Mouse (Mus musculus) olfactory bulb, adult 2 months (tissue): Measurements from ENCODE around the gene Os9. TPM values are rescaled to one million over a fixed set of nuclear protein-coding genes. Genes with fewer than 3 reads are reported as not detected.
"Not testable (repeated sequence)": the region's sequence is repeated elsewhere in the genome, so short reads cannot be mapped to it uniquely, and the experiment has no call there.

Experiments used
- H3K27ac ChIP-seq: fragments of 200-500 bp; 2 replicates; pipeline ENCODE4 v1.5.1; 2012; ENCODE audit warnings: low read depth, low read length; ENCODE audit not compliant: insufficient read depth
- H3K4me1 ChIP-seq: fragments of 200-500 bp; 2 replicates; pipeline ENCODE4 v1.6.1; 2012; ENCODE audit warnings: low read length; ENCODE audit not compliant: control insufficient read depth, insufficient read depth
- H3K4me3 ChIP-seq: fragments of 200-500 bp; 2 replicates; pipeline ENCODE4 v1.5.1; 2012; ENCODE audit warnings: mild to moderate bottlenecking, low read depth, low read length, moderate library complexity; ENCODE audit not compliant: insufficient read depth
- CTCF ChIP-seq: fragments of 200-500 bp; IDR thresholded peaks from 2 replicates; pipeline ENCODE4 v1.5.1; 2012; ENCODE audit warnings: low read depth, mild to moderate bottlenecking, low read length, moderate library complexity; ENCODE audit not compliant: insufficient read depth
- POLR2A ChIP-seq: fragments of 200-500 bp; IDR thresholded peaks from 2 replicates; pipeline ENCODE4 v1.6.1; 2012; ENCODE audit warnings: mild to moderate bottlenecking, low read depth, low read length, moderate library complexity; ENCODE audit not compliant: insufficient read depth
- WGBS: fragments of 180-500 bp; shearing (Covaris S2); methylation state at CpG from one replicate; pipeline ENCODE4 v1.1.7; 2018; 5-methylcytosine and 5-hydroxymethylcytosine counted together
- polyA plus RNA-seq: library from polyadenylated mRNA; stranded (reverse); fragments of >200 nt; gene quantifications from 2 replicates; pipeline ENCODE4 v1.2.4, GENCODE M21; 2012; ENCODE audit warnings: low replicate concordance; ENCODE audit not compliant: missing spikeins, insufficient read depth, insufficient read length

The Os9 gene
- polyA plus RNA-seq, 1 experiment: 124 TPM

DNA sequence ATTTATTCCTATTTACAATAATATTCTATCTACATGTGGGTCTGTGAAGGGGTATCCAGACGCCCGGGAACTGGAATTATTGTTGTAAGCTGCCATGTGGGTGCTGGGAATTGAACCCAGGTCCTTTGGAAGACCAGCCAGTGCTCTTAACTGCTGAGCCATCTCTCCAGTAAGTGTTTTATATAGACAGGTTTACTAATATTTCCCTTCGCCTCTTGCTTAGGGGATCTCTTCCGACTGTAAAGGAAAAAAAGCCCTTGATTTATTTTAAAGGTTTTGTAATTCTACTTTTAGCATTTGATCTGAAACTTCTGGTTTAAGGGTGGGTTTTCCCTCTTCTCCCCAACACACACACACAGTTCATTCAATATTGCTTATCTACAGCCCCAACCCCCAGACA, 43.3 kb upstream of the Os9 start:
- H3K4me1 ChIP-seq: peaks cover 19% of the 10 kb centered on the region
- no peak overlapping the region for H3K4me3 ChIP-seq
- TF ChIP-seq POLR2A: no peak
- no peak for TF ChIP-seq CTCF
- WGBS: 86% methylated on average over 4 of the region's 4 CpGs
- no peak overlapping the region for H3K27ac ChIP-seq

DNA sequence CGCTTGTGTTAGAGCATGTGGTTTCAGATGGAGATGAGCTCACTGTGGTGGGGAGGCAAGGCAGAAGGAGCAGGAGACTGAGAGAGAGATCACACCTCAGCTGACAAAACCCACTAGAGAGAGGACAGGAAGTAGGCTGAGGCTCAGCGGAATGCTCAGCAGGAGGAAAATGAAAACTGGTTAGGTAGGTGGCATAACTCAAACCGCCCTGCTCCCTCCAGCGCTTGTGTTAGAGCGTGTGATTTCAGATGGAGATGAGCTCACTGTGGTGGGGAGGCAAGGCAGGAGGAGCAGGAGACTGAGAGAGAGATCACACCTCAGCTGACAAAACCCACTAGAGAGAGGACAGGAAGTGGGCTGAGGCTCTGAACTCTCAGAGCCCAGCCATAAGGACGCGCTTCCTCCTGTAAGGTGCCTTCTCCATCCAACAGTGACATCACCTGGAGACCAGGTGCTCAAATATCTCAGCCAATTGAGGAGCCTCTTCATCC, 41.9 kb upstream of the Os9 start:
- 50% methylated on average over 7 of the region's 7 CpGs for WGBS
- not testable (repeated sequence) for H3K4me3 ChIP-seq, H3K27ac ChIP-seq
- H3K4me1 ChIP-seq: peaks cover 18% of the 10 kb centered on the region

DNA sequence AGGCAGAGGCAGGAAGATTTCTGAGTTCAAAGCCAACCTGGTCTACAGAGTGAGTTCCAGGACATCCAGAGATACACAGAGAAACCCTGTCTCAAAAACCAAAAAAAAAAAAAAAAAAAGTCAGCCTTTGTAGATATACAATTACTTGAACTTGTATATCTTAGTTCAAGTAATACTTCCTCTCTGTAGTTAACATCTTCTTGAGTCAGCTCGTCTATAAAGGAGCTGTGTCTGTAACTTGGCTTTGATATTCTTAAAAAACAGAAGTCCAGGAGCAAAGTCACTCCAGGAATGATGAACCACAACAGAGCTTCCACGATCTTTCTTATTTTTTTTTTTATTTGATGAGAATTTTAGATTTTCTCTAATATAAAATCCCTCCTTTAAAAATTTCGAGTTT, 39.8 kb upstream of the Os9 start:
- peaks cover 8% of the 10 kb centered on the region for H3K4me1 ChIP-seq
- H3K27ac ChIP-seq: no peak overlapping the region
- 72% methylated on average over 3 of the region's 3 CpGs for WGBS
- TF ChIP-seq CTCF (no peak), POLR2A (no peak)
- H3K4me3 ChIP-seq: no peak overlapping the region

DNA sequence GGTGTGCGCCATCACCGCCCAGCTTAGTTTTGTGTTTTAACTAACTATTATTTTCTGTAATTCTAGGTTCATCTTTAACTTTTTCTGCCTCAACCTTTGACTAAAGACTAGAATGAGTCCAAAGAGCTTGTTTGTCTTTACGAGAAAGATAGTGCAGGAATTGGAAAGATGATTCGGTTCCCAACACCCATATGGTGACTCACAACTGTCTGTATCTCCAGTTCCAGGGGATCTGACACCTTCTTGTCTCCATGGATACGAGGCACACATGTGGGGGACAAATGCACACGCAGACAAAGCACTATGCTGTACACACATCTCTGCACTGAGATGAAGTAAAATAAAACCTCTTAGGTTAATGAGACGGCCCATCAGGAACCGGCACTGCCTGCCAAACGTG, 39.1 kb upstream of the Os9 start:
- TF ChIP-seq CTCF (no peak), POLR2A (no peak)
- Histone ChIP-seq H3K4me3 (no peak overlapping the region), H3K27ac (no peak overlapping the region), H3K4me1 (peaks cover 8% of the 10 kb centered on the region)
- 72% methylated on average over 9 of the region's 9 CpGs for WGBS

DNA sequence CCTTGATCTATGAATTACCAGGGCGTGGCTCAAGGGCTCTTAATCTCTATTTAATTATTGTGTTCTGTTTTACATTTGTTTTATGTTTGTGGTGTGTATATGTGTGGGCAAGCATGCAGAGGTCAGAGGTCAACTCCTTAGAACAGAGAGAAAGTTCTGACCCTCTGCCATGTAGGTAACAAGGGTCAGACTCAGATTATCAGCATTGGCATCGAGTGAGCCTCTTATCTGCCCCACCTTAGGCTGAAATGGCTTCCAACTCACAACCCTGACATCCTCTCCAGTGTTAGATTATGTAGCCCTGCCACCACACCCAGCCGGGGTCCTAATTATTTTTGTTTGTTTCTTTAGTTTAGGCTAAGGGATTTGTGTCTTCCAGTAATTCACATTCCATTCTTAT, 37.5 kb upstream of the Os9 start:
- H3K4me1 ChIP-seq: peaks cover 5% of the 10 kb centered on the region; the same call in 1 of the 2 replicates
- 84% methylated on average over 3 of the region's 3 CpGs for WGBS
- TF ChIP-seq CTCF (no peak), POLR2A (no peak)
- no peak overlapping the region for H3K4me3 ChIP-seq
- H3K27ac ChIP-seq: no peak overlapping the region

DNA sequence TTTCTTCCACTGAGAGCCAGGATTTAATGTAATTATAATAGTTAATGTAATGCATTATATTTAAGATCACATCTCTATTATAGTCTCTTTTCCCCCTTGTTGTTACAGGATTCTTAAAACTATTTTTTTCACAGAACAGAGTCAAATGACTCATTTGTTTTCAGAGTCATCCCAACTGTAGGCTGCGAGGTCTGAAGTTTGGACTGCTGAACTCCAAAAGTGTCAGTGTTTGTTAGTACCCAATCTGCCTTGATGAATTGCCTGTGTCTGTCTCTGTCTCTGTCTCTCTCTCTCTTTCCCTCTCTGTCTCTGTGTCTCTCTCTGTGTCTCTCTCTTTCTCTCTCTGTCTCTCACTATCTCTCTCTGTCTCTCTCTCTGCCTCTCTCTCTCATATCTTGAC, 35.6 kb upstream of the Os9 start:
- H3K4me3 ChIP-seq: no peak overlapping the region
- no peak overlapping the region for H3K27ac ChIP-seq
- H3K4me1 ChIP-seq: no peaks in the 10 kb centered on the region; the same call in 1 of the 2 replicates
- TF ChIP-seq CTCF (no peak), POLR2A (no peak)
- WGBS: 52% methylated on average over 1 of the region's 1 CpGs

DNA sequence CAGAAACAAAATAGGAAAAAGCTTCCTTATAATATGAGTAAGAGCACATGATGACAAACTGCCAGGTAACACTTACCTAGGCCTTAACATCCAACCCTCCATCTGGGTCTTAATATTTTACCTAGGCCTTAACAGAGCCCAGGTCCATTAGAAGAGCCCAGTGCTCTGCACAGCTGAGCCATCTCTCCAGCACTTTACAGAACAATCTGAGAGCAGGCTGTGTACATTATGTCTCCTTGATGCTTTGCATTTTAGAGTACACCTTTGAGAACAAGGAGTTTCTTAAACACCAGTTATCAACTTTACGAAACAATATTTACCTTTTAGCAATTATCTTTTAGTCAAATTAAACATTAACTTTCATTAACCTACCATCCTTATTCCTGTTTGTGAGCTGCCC, 35.2 kb upstream of the Os9 start:
- 98% methylated on average over 1 of the region's 1 CpGs for WGBS
- TF ChIP-seq CTCF (no peak), POLR2A (no peak)
- Histone ChIP-seq H3K4me1 (no peaks in the 10 kb centered on the region; the same call in 1 of the 2 replicates), H3K4me3 (no peak overlapping the region), H3K27ac (no peak overlapping the region)

DNA sequence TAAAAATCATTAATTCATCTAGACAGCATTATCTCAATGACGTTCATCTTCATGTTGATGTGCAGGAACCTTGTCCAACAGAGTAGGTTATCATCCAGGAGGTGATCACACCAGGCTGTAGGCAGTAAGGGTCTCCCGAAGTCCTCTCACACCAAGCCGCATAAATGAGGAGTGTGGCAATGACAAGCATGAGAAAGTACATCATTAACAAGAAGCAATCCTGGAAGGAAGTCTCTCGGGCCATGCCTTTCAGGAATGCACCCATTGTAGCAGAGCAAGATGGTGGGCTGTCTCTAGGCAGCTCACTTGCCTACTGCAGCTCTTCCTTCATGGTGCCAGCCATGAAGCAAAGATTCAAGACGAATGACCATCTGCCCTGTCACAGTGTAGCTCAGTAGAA, 33.7 kb upstream of the Os9 start:
- no peak for TF ChIP-seq POLR2A
- no peak for TF ChIP-seq CTCF
- Histone ChIP-seq H3K4me1 (peaks cover 4% of the 10 kb centered on the region; the same call in 1 of the 2 replicates), H3K27ac (no peak overlapping the region), H3K4me3 (no peak overlapping the region)
- WGBS: 93% methylated on average over 5 of the region's 5 CpGs

DNA sequence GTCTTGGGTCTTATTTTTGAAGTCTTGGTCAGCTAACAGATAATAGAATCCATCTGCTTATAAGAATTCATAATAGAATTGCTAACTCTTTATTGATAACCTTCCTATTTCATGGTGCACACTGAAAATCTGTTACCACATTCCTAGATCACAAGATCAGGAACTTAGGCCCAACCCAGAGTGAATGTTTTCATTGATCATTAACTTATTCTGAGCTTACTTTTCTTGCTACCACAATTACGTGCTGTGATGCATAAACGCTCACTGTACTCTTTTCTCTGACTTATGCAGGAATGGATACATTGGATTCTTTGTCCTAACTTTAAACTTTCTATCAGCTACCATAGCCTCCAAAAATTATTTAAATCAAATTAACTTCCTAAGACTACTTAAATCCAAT, 33.3 kb upstream of the Os9 start:
- Histone ChIP-seq H3K4me1 (peaks cover 4% of the 10 kb centered on the region; the same call in 1 of the 2 replicates), H3K27ac (no peak overlapping the region), H3K4me3 (no peak overlapping the region)
- 98% methylated on average over 2 of the region's 2 CpGs for WGBS
- no peak for TF ChIP-seq CTCF
- TF ChIP-seq POLR2A: no peak

DNA sequence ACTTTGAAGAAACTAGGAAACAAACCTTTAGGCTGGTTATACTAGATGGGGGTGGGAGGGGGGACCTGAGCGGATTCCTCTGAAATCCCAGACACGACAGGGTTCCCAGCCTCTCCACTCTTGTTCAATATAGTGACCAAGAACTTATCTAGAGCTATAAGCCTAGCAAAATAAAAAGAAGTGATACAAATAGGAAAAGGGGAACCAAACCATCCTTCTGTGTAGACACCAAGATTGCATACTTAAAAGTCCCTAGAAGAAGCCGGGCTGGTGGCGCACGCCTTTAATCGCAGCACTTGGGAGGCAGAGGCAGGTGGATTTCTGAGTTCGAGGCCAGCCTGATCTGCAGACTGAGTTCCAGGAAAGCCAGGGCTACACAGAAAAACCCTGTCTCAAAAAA, 32.4 kb upstream of the Os9 start:
- peaks cover 4% of the 10 kb centered on the region; the same call in 1 of the 2 replicates for H3K4me1 ChIP-seq
- H3K4me3 ChIP-seq: no peak overlapping the region
- 97% methylated on average over 7 of the region's 7 CpGs for WGBS
- no peak overlapping the region for H3K27ac ChIP-seq
- TF ChIP-seq CTCF: no peak
- TF ChIP-seq POLR2A: no peak

DNA sequence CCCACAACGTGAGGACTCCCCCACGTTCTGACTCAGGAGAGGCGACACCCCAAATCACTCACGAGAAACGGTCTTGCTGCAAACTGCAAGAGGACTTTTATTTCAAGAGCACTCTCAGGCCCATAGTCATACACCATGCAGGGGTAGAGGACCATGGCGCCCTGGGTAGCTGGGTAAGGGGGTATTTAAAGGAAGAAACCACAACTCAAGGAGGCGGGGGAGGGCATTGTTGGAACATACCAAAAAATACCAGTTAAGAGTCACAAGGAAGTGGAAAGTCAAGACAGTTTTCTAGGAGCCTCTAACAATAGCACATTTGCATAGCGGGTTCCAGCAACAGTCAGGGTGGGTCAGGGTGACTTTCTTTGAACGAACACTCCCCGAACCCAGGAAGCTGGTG, 31.6 kb upstream of the Os9 start:
- H3K4me3 ChIP-seq, H3K4me1 ChIP-seq, H3K27ac ChIP-seq: not testable (repeated sequence)
- 87% methylated on average over 10 of the region's 10 CpGs for WGBS

DNA sequence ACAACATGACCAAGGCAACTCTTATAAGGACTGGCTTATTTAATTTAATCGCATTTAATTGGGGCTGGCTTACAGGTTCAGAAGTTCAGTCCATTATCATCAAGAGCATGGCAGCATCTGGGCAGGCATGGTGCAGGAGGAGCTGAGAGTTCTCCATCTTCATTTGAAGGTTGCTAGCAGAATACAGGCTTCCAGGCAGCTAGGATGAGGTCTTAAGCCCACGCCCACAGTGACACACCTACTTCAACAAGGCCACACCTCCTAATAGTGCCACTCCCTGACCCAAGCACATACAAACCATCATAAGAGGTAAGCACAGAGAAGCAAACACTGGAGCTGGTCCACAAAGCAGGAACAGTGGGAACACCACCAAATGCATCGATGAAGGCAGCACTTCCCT, 30.3 kb upstream of the Os9 start:
- not testable (repeated sequence) for H3K4me3 ChIP-seq, H3K27ac ChIP-seq, H3K4me1 ChIP-seq
- 98% methylated on average over 3 of the region's 3 CpGs for WGBS
